Mouse (Mus musculus): ENCODE results near the gene Scfd2. TPM values are rescaled to one million over a fixed set of nuclear protein-coding genes. Genes with fewer than 3 reads are reported as not detected.

Gene Scfd2
- polyA plus RNA-seq, 1 experiment from 2014 or later: 13.2 TPM

- no peak for DNase-seq (ENCODE audit: low spot score)
- no peak overlapping the region for H3K27ac ChIP-seq (ENCODE audit: low read depth)
- no peak overlapping the region for H3K4me2 ChIP-seq (ENCODE audit: low read length)
- no peaks in the 10 kb centered on the region for H3K9me3 ChIP-seq (ENCODE audit: control insufficient read depth, low read length)
- no peak overlapping the region for H3K4me3 ChIP-seq (ENCODE audit: low read depth, low read length)
- no peak for ATAC-seq (replicated peaks; ENCODE audit: low FRiP score, low TSS enrichment, low read depth)
- WGBS: 54% methylated on average over 2 of the region's 2 CpGs
- H3K9ac ChIP-seq (ENCODE audit: low read length): no peak overlapping the region
- H3K27me3 ChIP-seq (replicated peaks; ENCODE audit: control insufficient read depth, insufficient read depth, low read length): no peaks in the 10 kb centered on the region
- H3K4me1 ChIP-seq (replicated peaks; ENCODE audit: control insufficient read depth, insufficient read depth, low read length): no peaks in the 10 kb centered on the region
- H3K36me3 ChIP-seq (ENCODE audit: control insufficient read depth, insufficient read depth, low read length): no peaks in the 10 kb centered on the region
Observed at GRCm38 (mm10) chr5:74343045-74343444, 188.5 kb downstream of the Scfd2 start.

GRCm38 (mm10) chr5:74342557-74342956 lies 189.0 kb downstream of the Scfd2 start:
- no peaks in the 10 kb centered on the region for H3K4me1 ChIP-seq (replicated peaks; ENCODE audit: control insufficient read depth, insufficient read depth, low read length)
- no peaks in the 10 kb centered on the region for H3K9me3 ChIP-seq (ENCODE audit: control insufficient read depth, low read length)
- no peak overlapping the region for H3K27ac ChIP-seq (ENCODE audit: low read depth)
- DNase-seq (ENCODE audit: low spot score) (no peak), ATAC-seq (replicated peaks; ENCODE audit: low FRiP score, low TSS enrichment, low read depth) (no peak)
- H3K4me2 ChIP-seq (ENCODE audit: low read length): no peak overlapping the region
- H3K27me3 ChIP-seq (replicated peaks; ENCODE audit: control insufficient read depth, insufficient read depth, low read length): no peaks in the 10 kb centered on the region
- H3K36me3 ChIP-seq (ENCODE audit: control insufficient read depth, insufficient read depth, low read length): no peaks in the 10 kb centered on the region
- no peak overlapping the region for H3K9ac ChIP-seq (ENCODE audit: low read length)
- H3K4me3 ChIP-seq (ENCODE audit: low read depth, low read length): no peak overlapping the region

GRCm38 (mm10) chr5:74337491-74337890 lies 194.1 kb downstream of the Scfd2 start:
- Histone ChIP-seq H3K4me3 (ENCODE audit: low read depth, low read length) (no peak overlapping the region), H3K4me1 (replicated peaks; ENCODE audit: control insufficient read depth, insufficient read depth, low read length) (no peaks in the 10 kb centered on the region), H3K9me3 (ENCODE audit: control insufficient read depth, low read length) (no peaks in the 10 kb centered on the region), H3K27ac (ENCODE audit: low read depth) (no peak overlapping the region), H3K4me2 (ENCODE audit: low read length) (no peak overlapping the region), H3K9ac (ENCODE audit: low read length) (no peak overlapping the region), H3K36me3 (ENCODE audit: control insufficient read depth, insufficient read depth, low read length) (no peaks in the 10 kb centered on the region), H3K27me3 (replicated peaks; ENCODE audit: control insufficient read depth, insufficient read depth, low read length) (no peaks in the 10 kb centered on the region)
- ATAC-seq (replicated peaks; ENCODE audit: low FRiP score, low TSS enrichment, low read depth) (no peak), DNase-seq (ENCODE audit: low spot score) (no peak)
- WGBS: 92% methylated on average over 3 of the region's 3 CpGs

DNA sequence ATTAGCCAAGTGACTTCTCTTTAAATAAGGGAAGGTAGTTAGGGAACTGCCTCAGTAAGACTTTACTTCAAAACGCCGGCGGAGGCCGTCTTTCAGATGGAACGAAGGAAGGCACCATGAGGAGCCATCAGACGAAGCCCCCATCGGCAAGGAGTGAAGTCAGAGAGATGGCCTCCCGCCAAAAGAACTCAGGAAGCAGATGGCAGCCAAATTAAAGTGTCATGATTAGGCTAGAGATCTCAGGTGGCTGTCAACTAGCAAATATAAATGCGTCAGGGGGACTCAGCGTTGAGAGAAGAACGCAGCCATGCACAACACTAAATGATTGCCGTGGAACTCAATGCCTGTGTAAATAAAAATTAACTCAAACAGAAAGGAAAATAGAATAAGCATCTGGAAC lies 194.8 kb downstream of the Scfd2 start:
- WGBS: 81% methylated on average over 12 of the region's 12 CpGs
- DNase-seq (ENCODE audit: low spot score) (no peak), ATAC-seq (replicated peaks; ENCODE audit: low FRiP score, low TSS enrichment, low read depth) (no peak)
- H3K27ac ChIP-seq (ENCODE audit: low read depth): no peak overlapping the region
- H3K9ac ChIP-seq (ENCODE audit: low read length): no peak overlapping the region
- no peaks in the 10 kb centered on the region for H3K9me3 ChIP-seq (ENCODE audit: control insufficient read depth, low read length)
- no peaks in the 10 kb centered on the region for H3K4me1 ChIP-seq (replicated peaks; ENCODE audit: control insufficient read depth, insufficient read depth, low read length)
- H3K4me3 ChIP-seq (ENCODE audit: low read depth, low read length): no peak overlapping the region
- no peaks in the 10 kb centered on the region for H3K36me3 ChIP-seq (ENCODE audit: control insufficient read depth, insufficient read depth, low read length)
- no peaks in the 10 kb centered on the region for H3K27me3 ChIP-seq (replicated peaks; ENCODE audit: control insufficient read depth, insufficient read depth, low read length)
- H3K4me2 ChIP-seq (ENCODE audit: low read length): no peak overlapping the region

DNA sequence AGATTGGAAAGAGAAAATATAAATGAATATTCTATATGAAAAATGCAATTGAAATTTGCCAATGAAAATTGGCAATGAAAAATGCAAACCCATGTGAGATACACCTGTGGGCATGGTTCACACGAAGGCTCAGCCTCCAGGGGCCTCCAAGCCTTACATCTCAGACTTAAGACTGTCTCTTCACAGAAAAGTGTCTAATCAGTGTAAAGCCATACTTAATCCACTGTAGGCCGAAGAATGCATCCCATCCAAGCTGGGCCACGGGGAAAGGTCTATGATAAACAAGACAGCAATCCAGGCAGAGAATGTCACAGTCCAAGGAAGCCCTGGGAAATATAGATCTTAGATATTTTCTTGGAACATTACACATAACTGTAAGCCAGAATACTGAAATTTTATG lies 198.3 kb downstream of the Scfd2 start:
- Histone ChIP-seq H3K4me2 (ENCODE audit: low read length) (no peak overlapping the region), H3K4me3 (ENCODE audit: low read depth, low read length) (no peak overlapping the region), H3K27me3 (replicated peaks; ENCODE audit: control insufficient read depth, insufficient read depth, low read length) (no peaks in the 10 kb centered on the region), H3K36me3 (ENCODE audit: control insufficient read depth, insufficient read depth, low read length) (no peaks in the 10 kb centered on the region), H3K9ac (ENCODE audit: low read length) (no peak overlapping the region), H3K27ac (ENCODE audit: low read depth) (no peak overlapping the region), H3K4me1 (replicated peaks; ENCODE audit: control insufficient read depth, insufficient read depth, low read length) (no peaks in the 10 kb centered on the region), H3K9me3 (ENCODE audit: control insufficient read depth, low read length) (no peaks in the 10 kb centered on the region)
- DNase-seq (ENCODE audit: low spot score) (no peak), ATAC-seq (replicated peaks; ENCODE audit: low FRiP score, low TSS enrichment, low read depth) (no peak)
- WGBS: 69% methylated on average over 3 of the region's 3 CpGs

GRCm38 (mm10) chr5:74326228-74326627 lies 205.3 kb downstream of the Scfd2 start:
- 62% methylated on average over 6 of the region's 6 CpGs for WGBS
- Histone ChIP-seq H3K27ac (ENCODE audit: low read depth) (no peak overlapping the region), H3K4me1 (replicated peaks; ENCODE audit: control insufficient read depth, insufficient read depth, low read length) (no peaks in the 10 kb centered on the region; the same call in 1 of the 2 replicates), H3K9me3 (ENCODE audit: control insufficient read depth, low read length) (no peaks in the 10 kb centered on the region), H3K4me3 (ENCODE audit: low read depth, low read length) (no peak overlapping the region), H3K4me2 (ENCODE audit: low read length) (no peak overlapping the region), H3K27me3 (replicated peaks; ENCODE audit: control insufficient read depth, insufficient read depth, low read length) (no peaks in the 10 kb centered on the region), H3K36me3 (ENCODE audit: control insufficient read depth, insufficient read depth, low read length) (no peaks in the 10 kb centered on the region), H3K9ac (ENCODE audit: low read length) (no peak overlapping the region)
- DNase-seq (ENCODE audit: low spot score) (no peak), ATAC-seq (replicated peaks; ENCODE audit: low FRiP score, low TSS enrichment, low read depth) (no peak)

DNA sequence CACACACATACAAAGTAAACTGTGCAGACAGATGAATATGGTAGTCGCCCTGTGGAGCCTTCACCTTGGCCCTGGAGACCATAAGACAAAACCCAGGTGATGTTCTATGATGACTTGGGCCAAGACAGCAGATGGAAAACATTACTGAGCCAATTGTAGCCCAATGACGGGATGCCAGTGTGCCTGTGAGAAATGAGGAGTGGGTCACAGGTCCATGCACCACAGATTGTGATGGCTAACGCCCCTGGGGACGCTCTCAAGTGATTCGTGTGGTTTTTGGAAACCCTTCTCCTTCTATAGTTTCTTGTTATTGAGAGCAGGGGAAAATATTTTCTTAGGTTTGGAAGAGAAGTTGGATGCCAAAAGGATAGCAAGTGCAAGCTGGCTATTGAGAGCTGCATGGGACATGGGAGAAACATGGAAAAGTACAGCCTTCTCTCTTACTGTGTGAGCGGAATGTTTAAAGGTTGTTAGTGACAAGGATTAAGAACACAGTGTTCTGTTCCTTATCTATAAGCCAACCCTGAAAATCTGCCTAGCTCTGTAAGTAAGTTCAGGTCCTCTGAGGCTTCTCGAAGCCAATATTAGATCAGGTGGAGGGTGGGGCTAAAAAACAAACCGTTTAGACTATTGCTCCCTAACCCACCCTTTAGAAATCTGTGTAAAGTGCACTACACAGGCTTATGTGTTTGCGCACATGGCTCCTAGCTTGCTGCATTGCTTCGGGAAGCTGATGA lies 210.4 kb downstream of the Scfd2 start:
- no peak for ATAC-seq (replicated peaks; ENCODE audit: low FRiP score, low TSS enrichment, low read depth)
- 71% methylated on average over 10 of the region's 10 CpGs for WGBS
- H3K4me2 ChIP-seq (ENCODE audit: low read length): no peak overlapping the region
- H3K9ac ChIP-seq (ENCODE audit: low read length): no peak overlapping the region
- no peaks in the 10 kb centered on the region for H3K4me1 ChIP-seq (replicated peaks; ENCODE audit: control insufficient read depth, insufficient read depth, low read length)
- DNase-seq (ENCODE audit: low spot score): no peak
- H3K9me3 ChIP-seq (ENCODE audit: control insufficient read depth, low read length): no peaks in the 10 kb centered on the region
- no peak overlapping the region for H3K4me3 ChIP-seq (ENCODE audit: low read depth, low read length)
- no peaks in the 10 kb centered on the region for H3K27me3 ChIP-seq (replicated peaks; ENCODE audit: control insufficient read depth, insufficient read depth, low read length)
- no peak overlapping the region for H3K27ac ChIP-seq (ENCODE audit: low read depth)
- H3K36me3 ChIP-seq (ENCODE audit: control insufficient read depth, insufficient read depth, low read length): no peaks in the 10 kb centered on the region

DNA sequence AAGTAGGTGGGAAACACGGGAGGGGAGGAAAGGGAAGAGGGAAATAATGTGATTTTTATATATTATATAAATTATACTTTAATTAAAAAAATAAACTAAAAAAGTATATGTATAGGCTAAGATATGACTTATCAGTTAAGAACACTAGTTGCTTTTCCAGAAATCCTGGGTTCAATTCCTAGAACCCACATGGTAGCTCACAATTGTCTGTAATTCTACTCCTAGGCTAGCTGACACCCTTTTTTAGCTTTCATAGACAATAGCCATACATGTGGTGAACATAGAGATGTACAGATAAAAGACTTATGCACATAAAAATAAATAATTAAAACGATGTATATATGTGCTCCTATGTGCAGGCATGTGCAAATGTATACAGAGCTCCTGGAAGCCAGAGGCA lies 212.0 kb downstream of the Scfd2 start:
- Histone ChIP-seq H3K27ac (ENCODE audit: low read depth) (no peak overlapping the region), H3K4me1 (replicated peaks; ENCODE audit: control insufficient read depth, insufficient read depth, low read length) (peaks cover 5% of the 10 kb centered on the region; the same call in 1 of the 2 replicates), H3K36me3 (ENCODE audit: control insufficient read depth, insufficient read depth, low read length) (no peaks in the 10 kb centered on the region), H3K4me3 (ENCODE audit: low read depth, low read length) (no peak overlapping the region), H3K9ac (ENCODE audit: low read length) (no peak overlapping the region), H3K9me3 (ENCODE audit: control insufficient read depth, low read length) (no peaks in the 10 kb centered on the region), H3K27me3 (replicated peaks; ENCODE audit: control insufficient read depth, insufficient read depth, low read length) (no peaks in the 10 kb centered on the region), H3K4me2 (ENCODE audit: low read length) (no peak overlapping the region)
- DNase-seq (ENCODE audit: low spot score): no peak
- ATAC-seq (replicated peaks; ENCODE audit: low FRiP score, low TSS enrichment, low read depth): no peak
- WGBS: 69% methylated on average over 2 of the region's 2 CpGs

GRCm38 (mm10) chr5:74317174-74317573 lies 214.4 kb downstream of the Scfd2 start:
- Histone ChIP-seq H3K27me3 (replicated peaks; ENCODE audit: control insufficient read depth, insufficient read depth, low read length) (no peaks in the 10 kb centered on the region), H3K9ac (ENCODE audit: low read length) (no peak overlapping the region), H3K9me3 (ENCODE audit: control insufficient read depth, low read length) (no peaks in the 10 kb centered on the region), H3K4me2 (ENCODE audit: low read length) (no peak overlapping the region), H3K27ac (ENCODE audit: low read depth) (no peak overlapping the region), H3K36me3 (ENCODE audit: control insufficient read depth, insufficient read depth, low read length) (no peaks in the 10 kb centered on the region), H3K4me3 (ENCODE audit: low read depth, low read length) (no peak overlapping the region), H3K4me1 (replicated peaks; ENCODE audit: control insufficient read depth, insufficient read depth, low read length) (peaks cover 5% of the 10 kb centered on the region; the same call in 1 of the 2 replicates)
- WGBS: 92% methylated on average over 3 of the region's 3 CpGs
- no peak for ATAC-seq (replicated peaks; ENCODE audit: low FRiP score, low TSS enrichment, low read depth)
- no peak for DNase-seq (ENCODE audit: low spot score)
